Mouse (Mus musculus) stomach, embryonic 15.5 days (tissue): ENCODE measurements around the gene Gga3. TPM values are rescaled to one million over a fixed set of nuclear protein-coding genes. Genes with fewer than 3 reads are reported as not detected.

ENCODE experiments used
- ATAC-seq: fragments of 200-750 bp; cut with Nextera tagmentation; 2 replicates; pipeline ENCODE4 v1.8.0; 2017; ENCODE audit warnings: low read depth, moderate number of reproducible peaks, moderate TSS enrichment; ENCODE audit not compliant: insufficient read depth, low FRiP score
- H3K27ac ChIP-seq: fragments of 300-500 bp; sonication (generic); 2 replicates; pipeline ENCODE4 v1.5.1; 2015; ENCODE audit warnings: mild to moderate bottlenecking, inconsistent platforms
- H3K27me3 ChIP-seq: fragments of 300-500 bp; sonication (generic); replicated peaks from 2 replicates; pipeline ENCODE4 v1.6.1; 2015; ENCODE audit warnings: inconsistent platforms
- H3K36me3 ChIP-seq: fragments of 300-500 bp; sonication (generic); 2 replicates; pipeline ENCODE4 v1.6.1; 2015; ENCODE audit warnings: inconsistent platforms
- H3K4me1 ChIP-seq: fragments of 300-500 bp; sonication (generic); 2 replicates; pipeline ENCODE4 v1.6.1; 2015; ENCODE audit warnings: inconsistent platforms
- H3K4me2 ChIP-seq: fragments of 300-500 bp; sonication (generic); 2 replicates; pipeline ENCODE4 v1.6.1; 2015; ENCODE audit warnings: mild to moderate bottlenecking, inconsistent platforms
- H3K4me3 ChIP-seq: fragments of 300-500 bp; sonication (generic); replicated peaks from 2 replicates; pipeline ENCODE4 v1.5.1; 2015; ENCODE audit warnings: inconsistent platforms
- H3K9ac ChIP-seq: fragments of 300-500 bp; sonication (generic); 2 replicates; pipeline ENCODE4 v1.6.1; 2015; ENCODE audit warnings: inconsistent platforms
- H3K9me3 ChIP-seq: fragments of 300-500 bp; sonication (generic); 2 replicates; pipeline ENCODE4 v1.6.1; 2016; ENCODE audit warnings: inconsistent platforms
- whole genome bisulfite sequencing: fragments of 180-500 bp; shearing (Covaris S2); methylation state at CpG from one replicate; pipeline ENCODE4 v1.1.7; 2015; 5-methylcytosine and 5-hydroxymethylcytosine counted together
- polyA plus RNA-seq: library from polyadenylated mRNA; unstranded; fragments of >200 nt; fragmentation: Nextera tagmentation; extraction: Ambion mirVana; gene quantifications from 2 replicates; pipeline ENCODE4 v1.2.1, GENCODE M21; 2015

The Gga3 gene
- polyA plus RNA-seq, 1 experiment from 2014 or later, result 15.9 TPM

- H3K4me1 ChIP-seq, result peaks cover 7% of the 10 kb centered on the region; the same call in 1 of the 2 replicates
- H3K27ac ChIP-seq, result peak within 1 kb of the TSS; percentile 100
- under 1% methylated on average over 53 of the region's 70 CpGs for WGBS
- peak; percentile 89 for ATAC-seq
- no peaks in the 10 kb centered on the region for H3K9me3 ChIP-seq
- H3K4me2 ChIP-seq, result peak within 1 kb of the TSS; percentile 60
- peak within 1 kb of the TSS; percentile 99 for H3K9ac ChIP-seq
- H3K27me3 ChIP-seq, result no peaks in the 10 kb centered on the region
- H3K4me3 ChIP-seq, result peak within 1 kb of the TSS; percentile 93
- peaks cover 13% of the 10 kb centered on the region; the same call in 1 of the 2 replicates for H3K36me3 ChIP-seq
These were observed 67.7 kb downstream of the Gga3 start, which contains the start of gene Sumo2 for GRCm38 (mm10) chr11:115536038-115536681. Gene Sumo2 (minus strand): TSS chr11:115536276.

GRCm38 (mm10) chr11:115535401-115536037 lies 68.3 kb downstream of the Gga3 start:
- H3K27me3 ChIP-seq, result no peaks in the 10 kb centered on the region
- peak; percentile 80 for ATAC-seq
- peak overlapping the region; percentile 100 for H3K27ac ChIP-seq
- peaks cover 13% of the 10 kb centered on the region; the same call in 1 of the 2 replicates for H3K36me3 ChIP-seq
- peak overlapping the region; percentile 93 for H3K4me3 ChIP-seq
- H3K9me3 ChIP-seq, result no peaks in the 10 kb centered on the region
- peak overlapping the region; percentile 99 for H3K9ac ChIP-seq
- peaks cover 7% of the 10 kb centered on the region; the same call in 1 of the 2 replicates for H3K4me1 ChIP-seq
- peak overlapping the region; percentile 49 for H3K4me2 ChIP-seq
- WGBS, result under 1% methylated on average over 60 of the region's 84 CpGs

GRCm38 (mm10) chr11:115534759-115535371 lies 69.0 kb downstream of the Gga3 start:
- H3K9me3 ChIP-seq, result no peaks in the 10 kb centered on the region
- peak overlapping the region; percentile 93 for H3K4me3 ChIP-seq
- peaks cover 16% of the 10 kb centered on the region; the same call in 1 of the 2 replicates for H3K36me3 ChIP-seq
- H3K27me3 ChIP-seq, result no peaks in the 10 kb centered on the region
- H3K27ac ChIP-seq, result peak overlapping the region; percentile 100
- 3% methylated on average over 11 of the region's 11 CpGs for WGBS
- peaks cover 7% of the 10 kb centered on the region; the same call in 1 of the 2 replicates for H3K4me1 ChIP-seq
- no peak for ATAC-seq
- peak overlapping the region; percentile 49 for H3K4me2 ChIP-seq
- H3K9ac ChIP-seq, result peak overlapping the region; percentile 99

Other genes starting within 250 kb of the Gga3 start
- 32.9 and 41.0 TPM in 2 replicates for gene Hid1, start 236.3 kb downstream of the Gga3 start, polyA plus RNA-seq
- 10.0 and 10.5 TPM in 2 replicates for gene Cdr2l, start 222.1 kb downstream of the Gga3 start, polyA plus RNA-seq
- gene Mrpl58, start 200.3 kb downstream of the Gga3 start, polyA plus RNA-seq, result 184 and 196 TPM in 2 replicates
- 824 and 904 TPM in 2 replicates for gene Atp5h, start 184.1 kb downstream of the Gga3 start, polyA plus RNA-seq
- gene Kctd2, start 183.9 kb downstream of the Gga3 start, polyA plus RNA-seq, result 14.6 and 15.6 TPM in 2 replicates
- 0.23 and 0.35 TPM in 2 replicates for gene Trim80, start 163.5 kb downstream of the Gga3 start, polyA plus RNA-seq
- 2.3 and 3.1 TPM in 2 replicates for gene Slc16a5, start 141.6 kb downstream of the Gga3 start, polyA plus RNA-seq
- gene Armc7, start 128.4 kb downstream of the Gga3 start, polyA plus RNA-seq, result 5.5 and 6.8 TPM in 2 replicates
- gene Nt5c, start 112.2 kb downstream of the Gga3 start, polyA plus RNA-seq, result 115 and 123 TPM in 2 replicates
- gene Jpt1, start 89.7 kb downstream of the Gga3 start, polyA plus RNA-seq, result 472 and 482 TPM in 2 replicates
- gene Sumo2, start 67.8 kb downstream of the Gga3 start, polyA plus RNA-seq, result 838 and 874 TPM in 2 replicates
- gene Nup85, start 39.6 kb downstream of the Gga3 start, polyA plus RNA-seq, result 159 and 181 TPM in 2 replicates
- gene Mrps7, start 126 bp downstream of the Gga3 start, polyA plus RNA-seq, result 81.7 and 92.7 TPM in 2 replicates
- gene Mif4gd, start 8.9 kb upstream of the Gga3 start, polyA plus RNA-seq, result 31.9 and 34.4 TPM in 2 replicates
- gene Slc25a19, start 24.2 kb upstream of the Gga3 start, polyA plus RNA-seq, result 21.5 and 23.9 TPM in 2 replicates
- gene Grb2, start 104.5 kb upstream of the Gga3 start, polyA plus RNA-seq, result 83.5 and 85.7 TPM in 2 replicates
- gene Tmem94, start 161.4 kb upstream of the Gga3 start, polyA plus RNA-seq, result 19.9 and 20.7 TPM in 2 replicates
- gene Caskin2, start 209.6 kb upstream of the Gga3 start, polyA plus RNA-seq, result 11.7 and 13.1 TPM in 2 replicates
- 28.2 and 30.6 TPM in 2 replicates for gene Tsen54, start 210.7 kb upstream of the Gga3 start, polyA plus RNA-seq
- gene Llgl2, start 220.0 kb upstream of the Gga3 start, polyA plus RNA-seq, result 60.4 and 61.5 TPM in 2 replicates